Mouse (Mus musculus) gastrocnemius, postnatal 10 days (tissue): ENCODE data around the gene Olfr1033. TPM values are rescaled to one million over a fixed set of nuclear protein-coding genes. Genes with fewer than 3 reads are reported as not detected.
"Not testable (repeated sequence)": the region's sequence is repeated elsewhere in the genome, so short reads cannot be mapped to it uniquely, and the experiment has no call there.

ENCODE experiments used
- DNase-seq: peaks from one replicate; pipeline ENCODE4 v3.0.0; 2021; ENCODE audit warnings: mixed read lengths
- long read RNA-seq, 2 experiments: library from polyadenylated mRNA; stranded (forward); transcript quantifications; one replicate each; pipeline ENCODE4 v2.0.0; 2021
- total RNA-seq, 2 experiments: library from RNA; stranded (reverse); gene quantifications; 2 replicates each; pipeline ENCODE4 v1.2.3; 2021

Gene Olfr1033
- under 1 TPM; 0.09 to 0.45 TPM for total RNA-seq
- long read RNA-seq, experiment 1, partial matches to known transcripts: 0 of 1 reads
- long read RNA-seq, experiment 1, other reads (novel, unspliced or antisense): 1 of 1 reads
- long read RNA-seq, experiment 2: 0 reads

DNA sequence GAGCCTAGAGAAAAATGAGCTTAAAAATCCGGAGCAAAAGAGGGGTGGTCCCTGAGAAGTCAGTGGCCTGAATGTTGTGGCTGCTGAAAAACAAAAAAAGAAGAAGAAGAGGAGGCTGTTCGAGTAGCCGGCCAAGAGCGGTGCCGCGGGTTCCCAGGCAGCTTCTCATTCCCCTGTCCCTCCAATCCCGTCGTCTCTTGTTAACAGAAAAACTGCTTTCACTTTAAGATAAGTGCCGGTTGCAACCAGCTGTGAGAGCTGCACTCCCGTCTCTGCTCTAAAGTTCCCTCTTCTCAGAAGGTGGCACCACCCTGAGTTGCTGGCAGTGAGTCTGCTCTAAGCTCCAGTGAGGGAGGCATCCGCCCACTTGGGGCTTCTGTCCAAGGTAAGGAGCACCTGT lies at the start of gene Olfr1033:
Gene Olfr1033 (plus strand): TSS at position 228 of the 400 bp plus-strand sequence.
- DNase-seq: not testable (repeated sequence)

- no peak for DNase-seq
Observed at GRCm38 (mm10) chr2:85973595-85973994, 46.8 kb upstream of the Olfr1033 start, which contains the start of gene Olfr1029. Gene Olfr1029 (plus strand): TSS chr2:85973895.

DNA sequence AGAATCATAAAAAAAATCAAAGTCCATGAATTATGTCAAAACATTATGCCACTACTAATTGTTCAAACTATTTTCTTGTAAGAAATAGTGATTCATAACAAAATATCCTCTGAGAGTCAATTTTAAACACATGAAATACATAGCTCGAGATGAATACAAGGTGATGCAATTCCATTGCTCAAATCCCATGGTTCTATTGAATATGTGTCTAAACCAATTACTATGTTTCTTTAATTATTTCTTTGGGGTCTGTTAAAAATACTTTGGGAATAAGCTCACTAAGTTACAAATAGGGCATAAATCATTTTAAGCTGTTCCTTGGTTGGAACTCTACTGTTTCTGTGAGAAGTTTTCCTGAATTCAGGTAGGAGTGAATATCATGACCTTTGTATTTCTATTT lies 41.5 kb upstream of the Olfr1033 start, which contains the start of gene Olfr1030:
Gene Olfr1030 (plus strand): TSS at position 301 of the 400 bp plus-strand sequence.
- no peak for DNase-seq

DNA sequence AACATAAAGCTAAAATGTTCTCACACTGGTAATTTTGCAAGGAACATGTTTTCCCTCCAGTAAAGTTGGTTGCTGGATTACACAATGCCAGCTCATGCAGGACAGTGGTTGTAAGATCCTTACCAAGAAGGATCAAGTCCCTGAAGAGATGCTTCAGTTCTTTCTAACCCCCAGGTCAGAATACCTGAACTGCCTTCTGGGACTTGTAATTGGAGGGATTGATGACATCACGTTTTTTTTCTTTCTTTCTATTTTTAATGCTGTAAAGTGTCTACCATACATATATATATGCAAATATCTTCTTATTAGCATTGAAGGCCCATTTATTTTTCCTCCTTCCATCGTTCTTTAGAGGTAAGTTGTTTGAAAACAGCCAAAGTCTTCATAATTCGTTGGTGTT lies 30.4 kb upstream of the Olfr1033 start, which contains the start of gene Olfr1031:
Gene Olfr1031 (plus strand): TSS at position 301 of the 400 bp plus-strand sequence.
- DNase-seq: no peak

GRCm38 (mm10) chr2:86005240-86005639 lies 15.2 kb upstream of the Olfr1033 start, which contains the start of gene Olfr1032:
Gene Olfr1032 (plus strand): TSS chr2:86005540.
- DNase-seq: no peak

DNA sequence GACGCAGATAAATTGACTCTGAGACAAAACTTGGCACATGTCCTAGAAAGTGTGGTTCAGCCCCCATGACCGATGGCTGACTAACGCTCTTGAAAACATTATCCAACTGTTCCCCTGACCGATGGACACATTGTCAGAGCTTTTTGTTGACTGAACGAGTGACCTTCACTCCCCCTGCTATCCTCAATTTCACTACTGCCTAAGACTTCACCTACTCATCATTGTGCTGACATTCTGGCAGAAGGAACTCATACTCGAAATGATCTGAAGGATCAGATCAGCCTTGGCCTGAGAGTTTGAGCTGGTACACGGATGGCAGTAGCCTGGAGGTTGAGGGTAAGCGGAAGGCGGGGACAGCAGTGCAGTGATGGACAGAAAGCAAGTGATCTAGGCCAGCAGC lies 1.1 kb downstream of the Olfr1033 start:
- DNase-seq: not testable (repeated sequence)

DNA sequence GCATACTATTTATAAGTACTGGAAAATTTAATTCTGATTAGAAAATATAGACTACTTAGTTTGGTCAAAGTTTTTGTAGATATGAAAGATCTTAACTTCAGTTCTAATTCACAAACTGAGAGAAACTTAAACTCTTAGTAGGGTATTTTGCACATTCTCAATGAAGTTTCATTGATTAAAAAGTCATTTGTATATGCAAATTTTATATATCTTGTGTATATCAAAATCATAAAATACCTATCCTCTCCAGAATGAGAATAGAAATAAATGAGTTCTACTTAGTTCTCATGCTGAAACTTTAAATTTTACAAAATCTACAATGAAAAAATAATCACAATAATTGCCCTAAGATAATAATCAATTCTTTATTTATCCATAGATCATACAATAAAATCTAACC lies 25.1 kb downstream of the Olfr1033 start, which contains the start of gene Olfr1034:
Gene Olfr1034 (plus strand): TSS at position 301 of the 400 bp plus-strand sequence.
- DNase-seq: no peak

- DNase-seq: not testable (repeated sequence)
Observed at GRCm38 (mm10) chr2:86050777-86051176, 30.3 kb downstream of the Olfr1033 start.

GRCm38 (mm10) chr2:86063766-86064165 lies 43.3 kb downstream of the Olfr1033 start:
- not testable (repeated sequence) for DNase-seq

GRCm38 (mm10) chr2:86070189-86070588 lies 49.8 kb downstream of the Olfr1033 start:
- DNase-seq: no peak

DNA sequence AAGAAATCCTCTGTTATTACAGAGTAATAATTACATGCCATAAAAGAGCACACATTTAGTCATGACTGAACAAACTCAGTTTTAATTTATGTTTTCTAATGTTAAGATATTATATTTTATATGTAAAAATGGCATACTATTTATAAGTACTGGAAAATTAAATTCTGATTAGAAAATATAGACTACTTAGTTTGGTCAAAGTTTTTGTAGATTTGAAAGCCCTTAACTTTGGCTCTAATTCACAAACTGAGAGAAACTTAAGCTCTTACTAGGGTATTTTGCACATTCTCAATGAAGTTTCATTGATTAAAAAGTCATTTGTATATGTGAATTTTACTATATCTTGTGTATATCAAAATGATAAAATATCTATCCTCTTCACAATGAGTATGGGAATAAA lies 53.3 kb downstream of the Olfr1033 start, which contains the start of gene Olfr1036:
Gene Olfr1036 (plus strand): TSS at position 301 of the 400 bp plus-strand sequence.
- DNase-seq: not testable (repeated sequence)

DNA sequence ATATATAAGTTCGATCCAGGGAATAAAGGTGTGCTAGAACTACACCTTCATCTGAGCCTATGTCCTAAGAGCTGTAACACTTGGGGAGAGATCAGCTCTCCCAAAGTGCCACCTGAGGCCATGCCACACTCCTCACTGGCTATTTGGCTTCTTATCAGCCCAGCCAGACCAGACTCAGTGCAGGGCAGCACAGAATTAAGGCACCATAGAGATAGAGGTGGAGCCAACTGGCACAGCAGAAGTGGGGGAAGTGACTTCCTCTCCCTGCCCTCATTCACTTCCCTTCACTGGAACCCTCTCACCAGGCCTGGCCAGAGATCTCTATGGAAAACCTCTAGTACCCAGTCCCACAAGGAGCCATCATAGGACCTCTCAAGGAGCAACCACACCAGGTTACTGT lies 60.0 kb downstream of the Olfr1033 start:
- DNase-seq: not testable (repeated sequence)

GRCm38 (mm10) chr2:86087285-86087684 lies 66.9 kb downstream of the Olfr1033 start, which contains the start of gene Olfr1037:
Gene Olfr1037 (minus strand): TSS chr2:86087385.
- DNase-seq: no peak

Other genes with a start within 250 kb of the Olfr1033 start
- not detected for gene Olfr1014, start 247.9 kb upstream of the Olfr1033 start, total RNA-seq
- not detected for gene Olfr1015, start 238.6 kb upstream of the Olfr1033 start, total RNA-seq
- gene Olfr1016, start 218.1 kb upstream of the Olfr1033 start, total RNA-seq: not detected
- not detected for gene Olfr1018, start 202.2 kb upstream of the Olfr1033 start, total RNA-seq
- gene Olfr1019, start 175.2 kb upstream of the Olfr1033 start, total RNA-seq: not detected
- gene Olfr1020, start 173.6 kb upstream of the Olfr1033 start, total RNA-seq: not detected
- not detected for gene Olfr1022, start 152.0 kb upstream of the Olfr1033 start, total RNA-seq
- not detected for gene Olfr1023, start 135.0 kb upstream of the Olfr1033 start, total RNA-seq
- gene Olfr1024, start 115.6 kb upstream of the Olfr1033 start, total RNA-seq: not detected
- not detected for gene Olfr1025-ps1, start 105.4 kb upstream of the Olfr1033 start, total RNA-seq
- gene Olfr1026, start 99.1 kb upstream of the Olfr1033 start, total RNA-seq: not detected
- gene Olfr1028, start 70.2 kb upstream of the Olfr1033 start, total RNA-seq: not detected
- gene Olfr1029, start 46.7 kb upstream of the Olfr1033 start, total RNA-seq: not detected
- gene Olfr1030, start 41.4 kb upstream of the Olfr1033 start, total RNA-seq: not detected
- gene Olfr1031, start 30.3 kb upstream of the Olfr1033 start, total RNA-seq: not detected
- gene Olfr1032, start 15.1 kb upstream of the Olfr1033 start, total RNA-seq: not detected
- gene Olfr1034, start 25.2 kb downstream of the Olfr1033 start, total RNA-seq: not detected
- gene Olfr1036, start 53.4 kb downstream of the Olfr1033 start, total RNA-seq: not detected
- gene Olfr1037, start 66.8 kb downstream of the Olfr1033 start, total RNA-seq: not detected
- gene Olfr1039, start 115.3 kb downstream of the Olfr1033 start, total RNA-seq: not detected
- not detected for gene Olfr1040, start 126.1 kb downstream of the Olfr1033 start, total RNA-seq
- gene Olfr1042, start 141.2 kb downstream of the Olfr1033 start, total RNA-seq: not detected
- not detected for gene Olfr1043, start 146.9 kb downstream of the Olfr1033 start, total RNA-seq
- gene Olfr1044, start 157.2 kb downstream of the Olfr1033 start, total RNA-seq: not detected
- gene Olfr52, start 165.1 kb downstream of the Olfr1033 start, total RNA-seq: not detected
- not detected for gene Olfr1045, start 182.4 kb downstream of the Olfr1033 start, total RNA-seq
- gene Olfr1046, start 198.7 kb downstream of the Olfr1033 start, total RNA-seq: not detected
- not detected for gene Olfr1047, start 210.8 kb downstream of the Olfr1033 start, total RNA-seq
- not detected for gene Olfr1048, start 219.7 kb downstream of the Olfr1033 start, total RNA-seq
- gene Olfr1049, start 237.7 kb downstream of the Olfr1033 start, total RNA-seq: not detected